Mouse (Mus musculus) C3H10T1/2 (cell line): ENCODE results near the gene Gm8926. TPM values are rescaled to one million over a fixed set of nuclear protein-coding genes. Genes with fewer than 3 reads are reported as not detected.

Experiments
- polyA plus RNA-seq, 2 experiments: library from polyadenylated mRNA; unstranded; fragments of >200 nt; fragmentation: generic; extraction: Trizol; gene quantifications; one replicate each; pipeline ENCODE4 v1.2.1; 2012; ENCODE audit warnings: missing spikeins in 2 of 2

Gene Gm8926
- not detected for polyA plus RNA-seq

GRCm38 (mm10) chr5:11770248-11770647, at the start of gene Gm8926:
TSS of gene Gm8926 (plus strand) at chr5:11770548.

Other genes starting within 250 kb of the Gm8926 start
- gene Gm6460, start 175.6 kb upstream of the Gm8926 start, polyA plus RNA-seq: not detected
- not detected for gene Gm8922, start 88.6 kb upstream of the Gm8926 start, polyA plus RNA-seq
- not detected for gene Gm6465, start 75.0 kb downstream of the Gm8926 start, polyA plus RNA-seq
- not detected for gene 4933402N22Rik, start 147.5 kb downstream of the Gm8926 start, polyA plus RNA-seq